Mouse (Mus musculus): ENCODE data around the gene Tmem135.

DNA sequence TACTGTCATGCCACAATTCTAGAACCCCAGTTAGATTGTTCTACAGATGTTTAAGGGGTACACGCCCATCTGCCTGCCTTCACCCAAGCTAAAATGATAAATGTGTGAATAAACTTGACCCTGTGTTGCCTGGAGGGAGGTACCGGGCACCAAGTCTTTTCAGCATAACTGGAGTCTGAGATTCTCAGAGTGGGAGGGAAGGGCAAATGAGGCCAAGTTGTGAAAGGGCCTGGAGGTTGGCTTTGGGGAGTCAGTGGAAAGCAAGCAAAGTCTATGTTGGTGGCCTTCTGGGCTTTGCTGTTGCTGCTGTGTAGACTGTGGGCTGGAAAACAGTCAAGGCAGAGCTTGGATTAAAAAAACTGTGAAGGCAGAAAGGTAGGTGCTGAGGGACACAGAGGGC, 13.7 kb upstream of the Tmem135 start:
- TF ChIP-seq CTCF (IDR thresholded peaks at IDR 0.05; ENCODE audit: low read depth, low read length) (no peak), TAL1 (conservative IDR thresholded peaks at IDR 0.05; ENCODE audit: low read depth, low read length) (no peak), GATA1 (IDR thresholded peaks at IDR 0.05; ENCODE audit: borderline replicate concordance, low read length) (no peak), GATA2 (IDR thresholded peaks at IDR 0.05; ENCODE audit: borderline replicate concordance, low read depth, low read length) (no peak), POLR2AphosphoS5 (IDR thresholded peaks at IDR 0.05; ENCODE audit: insufficient replicate concordance, low read depth, low read length) (no peak)

All from G1E (cell line).